Mouse (Mus musculus) intestine, embryonic 16.5 days (tissue): Measurements from ENCODE around the gene Zyx. TPM values are rescaled to one million over a fixed set of nuclear protein-coding genes. Genes with fewer than 3 reads are reported as not detected.

Experiments
- ATAC-seq: fragments of 200-750 bp; cut with Nextera tagmentation; 2 replicates; pipeline ENCODE4 v1.8.0; 2017; ENCODE audit warnings: moderate TSS enrichment, moderate library complexity
- H3K27ac ChIP-seq: fragments of 300-500 bp; sonication (generic); 2 replicates; pipeline ENCODE4 v1.5.1; 2014; ENCODE audit warnings: mild to moderate bottlenecking, low read length
- H3K27me3 ChIP-seq: fragments of 300-500 bp; sonication (generic); replicated peaks from 2 replicates; pipeline ENCODE4 v1.6.1; 2014; ENCODE audit warnings: low read length, control low read depth, mixed read lengths; ENCODE audit not compliant: control insufficient read depth, insufficient read depth
- H3K36me3 ChIP-seq: fragments of 300-500 bp; sonication (generic); 2 replicates; pipeline ENCODE4 v1.6.1; 2014; ENCODE audit warnings: low read length, control low read depth; ENCODE audit not compliant: control insufficient read depth, insufficient read depth
- H3K4me1 ChIP-seq: fragments of 300-500 bp; sonication (generic); 2 replicates; pipeline ENCODE4 v1.6.1; 2014; ENCODE audit warnings: low read length, control low read depth, mixed read lengths; ENCODE audit not compliant: control insufficient read depth, insufficient read depth
- H3K4me2 ChIP-seq: fragments of 300-500 bp; sonication (generic); 2 replicates; pipeline ENCODE4 v1.6.1; 2014; ENCODE audit warnings: low read depth, low read length, control low read depth
- H3K4me3 ChIP-seq: fragments of 300-500 bp; sonication (generic); 2 replicates; pipeline ENCODE4 v1.5.1; 2014; ENCODE audit warnings: mild to moderate bottlenecking, low read length
- H3K9ac ChIP-seq: fragments of 300-500 bp; sonication (generic); 2 replicates; pipeline ENCODE4 v1.6.1; 2014; ENCODE audit warnings: low read depth, low read length
- H3K9me3 ChIP-seq: fragments of 300-500 bp; sonication (generic); 2 replicates; pipeline ENCODE4 v1.6.1; 2016; ENCODE audit warnings: low read length, control low read depth; ENCODE audit not compliant: control insufficient read depth
- WGBS: fragments of 180-500 bp; shearing (Covaris S2); extraction: QIAGEN DNeasy Blood & Tissue Kit; methylation state at CpG from one replicate; pipeline ENCODE4 v1.1.7; 2014; 5-methylcytosine and 5-hydroxymethylcytosine counted together
- polyA plus RNA-seq: library from polyadenylated mRNA; unstranded; fragments of >200 nt; fragmentation: Nextera tagmentation; extraction: Ambion mirVana; gene quantifications from 2 replicates; pipeline ENCODE4 v1.2.1, GENCODE M21; 2015

Zyx gene
- polyA plus RNA-seq, 1 experiment from 2014 or later = 86.5 TPM

DNA sequence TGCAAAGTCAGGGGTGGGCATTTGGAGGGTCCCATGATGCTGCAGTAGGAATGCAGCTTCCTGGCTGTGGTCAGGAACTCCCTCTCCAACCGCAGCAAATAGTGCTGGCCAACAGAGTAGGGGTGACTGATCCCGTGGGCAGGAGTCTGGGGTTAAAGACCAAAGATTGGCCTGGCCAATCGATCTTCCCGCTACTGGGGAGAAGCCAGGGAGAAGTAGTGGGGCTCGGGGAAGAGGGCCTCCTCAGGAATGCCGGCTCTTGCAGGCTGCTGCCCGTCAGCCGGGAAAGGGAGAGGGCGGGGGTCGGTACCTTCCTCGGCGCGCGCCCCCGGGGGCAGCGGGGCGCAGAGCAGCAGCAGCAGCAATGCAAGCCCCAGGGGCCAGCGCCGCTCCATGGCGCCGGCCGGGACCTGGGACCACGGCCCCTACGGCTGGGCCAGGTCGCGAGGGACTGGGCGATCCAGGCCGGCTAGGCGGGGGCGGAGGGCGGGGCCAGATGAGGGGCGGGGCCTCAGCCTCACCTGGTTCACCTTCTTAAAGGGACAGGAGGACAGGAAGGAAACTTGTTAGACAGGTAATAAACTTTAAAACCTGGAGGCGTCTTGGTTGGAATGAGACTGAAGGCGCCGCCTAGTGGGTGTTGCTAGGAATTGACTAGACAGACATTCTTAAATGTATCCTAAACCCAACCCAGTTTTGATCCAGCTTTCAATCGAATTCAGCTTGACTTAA, 23.6 kb downstream of the Zyx start, which contains the start of gene Epha1:
Gene Epha1 (minus strand): TSS at position 453 of the 732 bp plus-strand sequence.
- Histone ChIP-seq H3K4me3 (peak within 1 kb of the TSS; percentile 58), H3K4me1 (peaks cover 20% of the 10 kb centered on the region), H3K36me3 (no peaks in the 10 kb centered on the region), H3K9me3 (no peaks in the 10 kb centered on the region), H3K27me3 (no peaks in the 10 kb centered on the region), H3K9ac (peak within 1 kb of the TSS; percentile 73), H3K27ac (no peak within 1 kb of the TSS), H3K4me2 (peak within 1 kb of the TSS; percentile 77)
- peak; percentile 96 for ATAC-seq
- under 1% methylated on average over 35 of the region's 36 CpGs for WGBS

GRCm38 (mm10) chr6:42373669-42374430, 24.4 kb downstream of the Zyx start:
- H3K4me2 ChIP-seq = peak overlapping the region; percentile 77
- H3K4me3 ChIP-seq = peak overlapping the region; percentile 58
- H3K27ac ChIP-seq = no peak overlapping the region
- peak overlapping the region; percentile 44 for H3K9ac ChIP-seq
- ATAC-seq = peak; percentile 3; the same call in 1 of the 2 replicates
- no peaks in the 10 kb centered on the region for H3K9me3 ChIP-seq
- WGBS = 40% methylated on average over 7 of the region's 7 CpGs
- H3K36me3 ChIP-seq = no peaks in the 10 kb centered on the region
- no peaks in the 10 kb centered on the region for H3K27me3 ChIP-seq
- H3K4me1 ChIP-seq = peaks cover 20% of the 10 kb centered on the region

- H3K9ac ChIP-seq = no peak overlapping the region
- no peak overlapping the region for H3K4me2 ChIP-seq
- no peak overlapping the region for H3K4me3 ChIP-seq
- no peaks in the 10 kb centered on the region for H3K27me3 ChIP-seq
- H3K9me3 ChIP-seq = no peaks in the 10 kb centered on the region
- no peak for ATAC-seq
- no peak overlapping the region for H3K27ac ChIP-seq
- WGBS = 72% methylated on average over 4 of the region's 4 CpGs
- peaks cover 20% of the 10 kb centered on the region for H3K4me1 ChIP-seq
- no peaks in the 10 kb centered on the region for H3K36me3 ChIP-seq
Observed at GRCm38 (mm10) chr6:42374701-42375100, 25.3 kb downstream of the Zyx start.

DNA sequence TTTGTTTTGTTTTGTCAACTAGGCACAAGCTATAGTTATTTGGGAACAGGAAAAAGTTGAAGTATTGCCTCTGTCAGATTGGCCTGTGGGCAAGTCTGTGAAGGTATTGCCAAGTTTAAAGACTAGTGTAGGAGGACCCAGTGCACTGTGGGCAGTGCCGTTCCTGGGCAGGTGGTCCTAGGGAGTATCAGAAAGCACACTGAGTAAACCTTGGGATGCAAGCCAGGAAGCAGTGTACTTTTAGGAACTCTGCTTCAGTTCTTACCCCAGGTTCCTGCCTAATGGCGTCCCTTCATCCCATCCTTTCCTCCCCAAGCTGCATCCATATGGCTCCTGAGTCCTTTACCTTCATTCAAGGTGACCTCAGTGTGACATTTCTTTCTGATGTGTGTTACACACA, 25.7 kb downstream of the Zyx start:
- 78% methylated on average over 2 of the region's 2 CpGs for WGBS
- ATAC-seq = no peak
- H3K36me3 ChIP-seq = no peaks in the 10 kb centered on the region
- no peak overlapping the region for H3K9ac ChIP-seq
- no peaks in the 10 kb centered on the region for H3K27me3 ChIP-seq
- H3K4me2 ChIP-seq = no peak overlapping the region
- peaks cover 20% of the 10 kb centered on the region for H3K4me1 ChIP-seq
- H3K27ac ChIP-seq = no peak overlapping the region
- no peaks in the 10 kb centered on the region for H3K9me3 ChIP-seq
- H3K4me3 ChIP-seq = no peak overlapping the region

DNA sequence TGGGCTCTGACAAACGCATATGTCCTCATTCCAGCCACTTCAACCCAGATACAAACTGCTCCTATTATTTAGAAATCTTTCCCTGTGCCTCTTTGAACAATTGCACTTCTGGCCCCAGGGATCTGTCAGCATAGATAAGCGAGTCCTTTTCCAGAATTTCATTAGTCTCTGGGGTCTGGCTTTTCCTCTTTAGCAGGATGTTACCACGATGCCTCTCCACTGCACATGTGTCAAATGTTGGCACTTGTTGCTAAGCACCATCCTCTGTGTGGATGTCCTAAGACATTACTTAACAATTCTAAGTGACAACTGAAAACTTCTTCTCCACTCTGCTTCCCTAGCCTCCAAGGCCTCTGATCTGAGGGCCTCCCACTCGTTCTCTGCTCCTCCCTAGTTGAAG, 26.6 kb downstream of the Zyx start:
- ATAC-seq = no peak
- H3K27ac ChIP-seq = no peak overlapping the region
- no peaks in the 10 kb centered on the region for H3K9me3 ChIP-seq
- H3K4me1 ChIP-seq = peaks cover 14% of the 10 kb centered on the region
- no peak overlapping the region for H3K4me2 ChIP-seq
- WGBS = 37% methylated on average over 4 of the region's 4 CpGs
- no peak overlapping the region for H3K4me3 ChIP-seq
- H3K36me3 ChIP-seq = no peaks in the 10 kb centered on the region
- H3K27me3 ChIP-seq = no peaks in the 10 kb centered on the region
- H3K9ac ChIP-seq = no peak overlapping the region

- Histone ChIP-seq H3K36me3 (no peaks in the 10 kb centered on the region), H3K9ac (no peak overlapping the region), H3K4me3 (no peak overlapping the region), H3K4me2 (no peak overlapping the region), H3K9me3 (no peaks in the 10 kb centered on the region), H3K27me3 (no peaks in the 10 kb centered on the region), H3K27ac (no peak overlapping the region), H3K4me1 (peaks cover 13% of the 10 kb centered on the region)
- WGBS = 75% methylated on average over 6 of the region's 6 CpGs
- ATAC-seq = no peak
Observed at GRCm38 (mm10) chr6:42376504-42377019, 27.1 kb downstream of the Zyx start.

DNA sequence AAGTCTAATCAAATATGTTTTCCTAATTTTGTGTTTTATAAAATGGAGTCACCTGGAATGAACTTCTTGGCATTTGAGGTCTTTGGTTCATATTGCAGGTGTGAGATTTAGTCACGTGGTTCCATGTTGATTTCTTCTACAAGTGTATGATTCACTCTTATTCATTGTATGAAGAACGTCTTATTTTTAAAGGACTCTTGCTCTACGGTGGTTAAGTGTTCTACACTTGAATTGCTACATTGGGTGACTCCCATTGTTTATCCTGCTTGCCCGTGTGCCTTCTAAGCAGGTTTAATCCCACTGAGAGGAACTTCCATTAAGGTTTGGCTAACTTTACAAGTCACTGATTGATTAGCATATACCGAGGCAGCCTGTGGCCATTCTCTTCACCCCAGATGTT, 27.9 kb downstream of the Zyx start:
- H3K9ac ChIP-seq = no peak overlapping the region
- WGBS = 83% methylated on average over 5 of the region's 5 CpGs

DNA sequence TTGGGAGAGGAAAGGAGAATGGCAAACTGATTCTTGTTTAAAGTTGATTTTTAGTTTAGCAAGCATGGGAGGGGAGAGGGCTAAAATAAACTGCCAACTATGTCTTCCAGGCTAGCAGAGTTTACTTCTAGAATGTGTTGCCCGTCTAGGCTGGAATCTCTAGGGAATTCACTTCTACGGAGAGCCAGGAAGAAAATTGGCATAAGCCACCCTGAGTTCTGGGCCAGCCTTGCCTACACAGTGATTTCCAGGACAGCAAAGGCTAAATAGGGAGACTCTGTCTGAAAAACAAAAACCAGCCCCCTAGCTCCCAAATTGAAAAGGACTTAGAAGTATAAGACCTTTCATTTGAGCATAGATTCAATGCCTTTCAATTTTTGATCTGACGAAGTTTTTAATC, 30.1 kb downstream of the Zyx start:
- Histone ChIP-seq H3K4me1 (0 out of 2 replicates have a peak, but pooled peaks cover 2% of the 10 kb centered on the region), H3K36me3 (no peaks in the 10 kb centered on the region), H3K4me3 (no peak overlapping the region), H3K9me3 (no peaks in the 10 kb centered on the region), H3K4me2 (no peak overlapping the region), H3K27ac (no peak overlapping the region), H3K27me3 (no peaks in the 10 kb centered on the region), H3K9ac (no peak overlapping the region)
- 53% methylated on average over 3 of the region's 3 CpGs for WGBS
- ATAC-seq = no peak

More for the DNA sequence above, 27.9 kb downstream of the Zyx start:
- Histone ChIP-seq H3K27me3 (no peaks in the 10 kb centered on the region), H3K9me3 (no peaks in the 10 kb centered on the region), H3K27ac (no peak overlapping the region), H3K4me1 (peaks cover 13% of the 10 kb centered on the region), H3K4me2 (no peak overlapping the region), H3K4me3 (no peak overlapping the region), H3K36me3 (no peaks in the 10 kb centered on the region)
- no peak for ATAC-seq

- Histone ChIP-seq H3K9ac (no peak overlapping the region), H3K4me3 (no peak overlapping the region), H3K4me2 (no peak overlapping the region), H3K27ac (no peak overlapping the region), H3K9me3 (no peaks in the 10 kb centered on the region), H3K4me1 (0 out of 2 replicates have a peak, but pooled peaks cover 2% of the 10 kb centered on the region), H3K27me3 (no peaks in the 10 kb centered on the region), H3K36me3 (no peaks in the 10 kb centered on the region)
- ATAC-seq = no peak
- WGBS = 23% methylated on average over 8 of the region's 8 CpGs
Observed at GRCm38 (mm10) chr6:42380416-42381144, 31.1 kb downstream of the Zyx start.
